Mouse (Mus musculus) heart, postnatal 0 days (tissue): ENCODE results near the gene D430042O09Rik. TPM values are rescaled to one million over a fixed set of nuclear protein-coding genes. Genes with fewer than 3 reads are reported as not detected.

Experiments
- ATAC-seq: fragments of 200-750 bp; cut with Nextera tagmentation; 2 replicates; pipeline ENCODE4 v1.8.0; 2017; ENCODE audit warnings: low read depth, moderate number of reproducible peaks, moderate library complexity; ENCODE audit not compliant: insufficient read depth
- DNase-seq: peaks from one replicate; pipeline ENCODE4 v3.0.0-alpha.2; 2016; ENCODE audit warnings: low spot score
- H3K27ac ChIP-seq: fragments of 300-500 bp; sonication (generic); 2 replicates; pipeline ENCODE4 v1.5.1; 2014; ENCODE audit warnings: low read depth, mild to moderate bottlenecking
- H3K27me3 ChIP-seq: fragments of 300-500 bp; sonication (generic); 2 replicates; pipeline ENCODE4 v1.6.1; 2014; ENCODE audit warnings: low read length, mixed read lengths; ENCODE audit not compliant: control insufficient read depth, insufficient read depth
- H3K36me3 ChIP-seq: fragments of 300-500 bp; sonication (generic); replicated peaks from 2 replicates; pipeline ENCODE4 v1.6.1; 2014; ENCODE audit warnings: low read length, mixed read lengths; ENCODE audit not compliant: control insufficient read depth, insufficient read depth
- H3K4me1 ChIP-seq: fragments of 300-500 bp; sonication (generic); 2 replicates; pipeline ENCODE4 v1.6.1; 2014; ENCODE audit warnings: antibody characterized with exemption; ENCODE audit not compliant: control insufficient read depth, insufficient read depth
- H3K4me2 ChIP-seq: fragments of 300-500 bp; sonication (generic); 2 replicates; pipeline ENCODE4 v1.6.1; 2014; ENCODE audit warnings: low read depth, mild to moderate bottlenecking, low read length, moderate library complexity
- H3K4me3 ChIP-seq: fragments of 300-500 bp; sonication (generic); 2 replicates; pipeline ENCODE4 v1.5.1; 2014; ENCODE audit warnings: low read depth, low read length
- H3K9ac ChIP-seq: fragments of 300-500 bp; sonication (generic); replicated peaks from 2 replicates; pipeline ENCODE4 v1.6.1; 2014; ENCODE audit warnings: low read depth, low read length, mixed read lengths
- H3K9me3 ChIP-seq: fragments of 300-500 bp; sonication (generic); replicated peaks from 2 replicates; pipeline ENCODE4 v1.6.1; 2016; ENCODE audit warnings: low read length; ENCODE audit not compliant: control insufficient read depth
- CTCF ChIP-seq: IDR thresholded peaks from 2 replicates; pipeline ENCODE4 v1.5.1; 2016; ENCODE audit warnings: antibody characterized with exemption, control low read depth, low read depth
- EP300 ChIP-seq: IDR thresholded peaks from 2 replicates; pipeline ENCODE4 v1.6.1; 2016; ENCODE audit warnings: antibody characterized with exemption, low read depth
- WGBS: fragments of 180-500 bp; shearing (Covaris S2); extraction: QIAGEN DNeasy Blood & Tissue Kit; methylation state at CpG from one replicate; pipeline ENCODE4 v1.1.7; 2014; 5-methylcytosine and 5-hydroxymethylcytosine counted together
- polyA plus RNA-seq: library from polyadenylated mRNA; unstranded; fragments of >200 nt; fragmentation: Nextera tagmentation; extraction: Ambion mirVana; gene quantifications from 2 replicates; pipeline ENCODE4 v1.2.1, GENCODE M21; 2015
- total RNA-seq: library from RNA; depleted of rRNA; stranded (reverse); fragments of >200 nt; gene quantifications from 2 replicates; pipeline ENCODE4 v1.2.3, GENCODE M21; 2014; ENCODE audit warnings: low replicate concordance

Gene D430042O09Rik
- total and polyA plus RNA-seq, 2 experiments from 2014 or later = 4.5 to 23.9 TPM

GRCm38 (mm10) chr7:125846866-125847527, 139.3 kb downstream of the D430042O09Rik start:
- Histone ChIP-seq H3K9ac (no peak overlapping the region), H3K4me1 (peaks cover 27% of the 10 kb centered on the region), H3K9me3 (no peaks in the 10 kb centered on the region), H3K4me3 (no peak overlapping the region), H3K27ac (peak overlapping the region; percentile 69), H3K4me2 (no peak overlapping the region), H3K36me3 (peaks cover 34% of the 10 kb centered on the region), H3K27me3 (no peaks in the 10 kb centered on the region)
- DNase-seq = peak; percentile 85
- WGBS = 31% methylated on average over 8 of the region's 8 CpGs
- TF ChIP-seq EP300 (no peak; the same call in 1 of the 2 replicates), CTCF (peak; percentile 8; the same call in 1 of the 2 replicates)
- peak; percentile 93 for ATAC-seq

DNA sequence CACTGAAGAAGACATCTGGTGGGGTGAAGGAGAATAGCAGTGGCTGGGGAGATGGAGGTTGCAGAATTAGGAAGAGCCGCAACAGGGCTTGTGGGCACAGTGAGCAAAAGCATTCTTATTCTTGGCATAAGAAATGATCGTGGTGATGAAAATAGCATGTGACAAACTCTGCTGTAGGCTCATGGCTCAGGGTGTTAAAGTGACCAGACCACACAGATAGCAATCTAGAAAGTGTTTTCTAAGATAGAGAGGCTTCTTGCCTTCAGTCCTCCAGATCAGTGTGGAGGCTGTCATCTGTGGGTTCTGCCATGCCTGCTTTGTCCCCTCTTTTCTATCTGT, 139.8 kb downstream of the D430042O09Rik start:
- no peaks in the 10 kb centered on the region for H3K9me3 ChIP-seq
- H3K4me3 ChIP-seq = no peak overlapping the region
- peak overlapping the region; percentile 69 for H3K27ac ChIP-seq
- H3K27me3 ChIP-seq = no peaks in the 10 kb centered on the region
- TF ChIP-seq CTCF (peak; percentile 23), EP300 (no peak)
- WGBS = 35% methylated on average over 2 of the region's 2 CpGs
- ATAC-seq (no peak), DNase-seq (no peak)
- no peak overlapping the region for H3K9ac ChIP-seq
- H3K36me3 ChIP-seq = peaks cover 37% of the 10 kb centered on the region
- H3K4me2 ChIP-seq = no peak overlapping the region
- peaks cover 27% of the 10 kb centered on the region for H3K4me1 ChIP-seq

DNA sequence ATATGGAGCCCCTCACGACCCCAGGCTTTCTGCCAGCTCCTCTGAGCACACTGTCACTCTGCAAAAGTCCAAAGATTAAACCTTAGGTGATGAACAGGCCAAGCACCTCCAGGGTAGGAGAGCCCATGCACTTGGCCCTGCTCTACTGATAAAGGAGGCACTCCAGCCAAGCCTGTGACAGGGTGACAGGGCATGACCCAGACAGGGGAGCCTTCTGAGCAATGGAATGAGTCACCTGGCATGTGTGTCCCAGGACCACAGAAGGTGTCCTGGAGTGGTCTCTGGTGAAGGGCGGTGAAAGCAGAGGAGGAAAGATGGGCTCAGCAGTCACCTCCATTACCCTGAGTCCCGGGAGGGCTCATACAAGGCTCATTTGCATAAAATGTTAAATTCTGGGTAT, 151.9 kb downstream of the D430042O09Rik start:
- Histone ChIP-seq H3K4me3 (no peak overlapping the region), H3K9me3 (no peaks in the 10 kb centered on the region), H3K4me2 (no peak overlapping the region), H3K4me1 (peaks cover 13% of the 10 kb centered on the region), H3K27me3 (no peaks in the 10 kb centered on the region), H3K27ac (no peak overlapping the region), H3K36me3 (0 out of 2 replicates have a peak, but pooled peaks cover 5% of the 10 kb centered on the region), H3K9ac (no peak overlapping the region)
- no peak for ATAC-seq
- DNase-seq = no peak
- WGBS = 50% methylated on average over 3 of the region's 3 CpGs
- TF ChIP-seq EP300 = no peak
- no peak for TF ChIP-seq CTCF

DNA sequence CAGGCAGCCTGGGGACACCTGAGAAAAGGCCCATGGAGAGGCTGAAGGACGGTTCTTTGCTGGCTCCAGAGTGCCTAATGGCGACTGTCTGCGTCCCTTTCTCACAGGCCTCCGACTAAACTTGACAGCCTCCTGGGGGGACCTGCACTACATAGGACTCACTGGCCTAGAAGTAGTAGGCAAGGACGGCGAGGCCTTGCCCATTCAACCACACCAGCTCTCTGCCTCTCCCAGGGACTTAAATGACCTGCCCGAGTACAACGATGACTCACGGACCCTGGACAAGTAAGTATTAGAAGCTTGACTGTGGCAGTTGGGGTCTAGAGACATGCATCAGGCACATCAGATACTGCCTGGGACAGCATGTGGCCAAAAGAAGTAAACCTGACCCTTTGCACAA, 152.7 kb downstream of the D430042O09Rik start:
- Histone ChIP-seq H3K27ac (peak overlapping the region; percentile 37; the same call in 1 of the 2 replicates), H3K36me3 (peaks cover 9% of the 10 kb centered on the region), H3K9me3 (no peaks in the 10 kb centered on the region), H3K9ac (no peak overlapping the region), H3K4me1 (peaks cover 13% of the 10 kb centered on the region), H3K4me3 (no peak overlapping the region), H3K27me3 (no peaks in the 10 kb centered on the region), H3K4me2 (no peak overlapping the region)
- TF ChIP-seq EP300 = no peak
- TF ChIP-seq CTCF = no peak
- DNase-seq = no peak
- WGBS = 71% methylated on average over 9 of the region's 9 CpGs
- no peak for ATAC-seq

- no peak for ATAC-seq
- Histone ChIP-seq H3K4me3 (no peak overlapping the region), H3K4me1 (peaks cover 13% of the 10 kb centered on the region), H3K9ac (no peak overlapping the region), H3K36me3 (peaks cover 14% of the 10 kb centered on the region), H3K27ac (no peak overlapping the region), H3K9me3 (no peaks in the 10 kb centered on the region), H3K27me3 (no peaks in the 10 kb centered on the region), H3K4me2 (no peak overlapping the region)
- no peak for DNase-seq
- WGBS = 83% methylated on average over 1 of the region's 1 CpGs
- no peak for TF ChIP-seq CTCF
- no peak for TF ChIP-seq EP300
Observed at GRCm38 (mm10) chr7:125864026-125864425, 156.3 kb downstream of the D430042O09Rik start.

- DNase-seq (no peak), ATAC-seq (no peak)
- 77% methylated on average over 11 of the region's 11 CpGs for WGBS
- no peaks in the 10 kb centered on the region for H3K9me3 ChIP-seq
- no peak overlapping the region for H3K4me2 ChIP-seq
- no peaks in the 10 kb centered on the region for H3K27me3 ChIP-seq
- TF ChIP-seq CTCF = no peak
- TF ChIP-seq EP300 = no peak
- H3K27ac ChIP-seq = no peak overlapping the region
- no peak overlapping the region for H3K9ac ChIP-seq
- peaks cover 14% of the 10 kb centered on the region for H3K36me3 ChIP-seq
- 0 out of 2 replicates have a peak, but pooled peaks cover 4% of the 10 kb centered on the region for H3K4me1 ChIP-seq
- no peak overlapping the region for H3K4me3 ChIP-seq
Observed at GRCm38 (mm10) chr7:125865234-125865633, 157.5 kb downstream of the D430042O09Rik start.
